Mouse (Mus musculus): ENCODE data around the gene Pfdn6. TPM values are rescaled to one million over a fixed set of nuclear protein-coding genes. Genes with fewer than 3 reads are reported as not detected.
A peak's percentile ranks its signal among the peaks of the same experiment; 100 is the strongest.
"Not testable (repeated sequence)": the region's sequence is repeated elsewhere in the genome, so short reads cannot be mapped to it uniquely, and the experiment has no call there.

Pfdn6 gene
- total RNA-seq, 2 experiments from 2014 or later = 89.2 to 96.1 TPM

DNA sequence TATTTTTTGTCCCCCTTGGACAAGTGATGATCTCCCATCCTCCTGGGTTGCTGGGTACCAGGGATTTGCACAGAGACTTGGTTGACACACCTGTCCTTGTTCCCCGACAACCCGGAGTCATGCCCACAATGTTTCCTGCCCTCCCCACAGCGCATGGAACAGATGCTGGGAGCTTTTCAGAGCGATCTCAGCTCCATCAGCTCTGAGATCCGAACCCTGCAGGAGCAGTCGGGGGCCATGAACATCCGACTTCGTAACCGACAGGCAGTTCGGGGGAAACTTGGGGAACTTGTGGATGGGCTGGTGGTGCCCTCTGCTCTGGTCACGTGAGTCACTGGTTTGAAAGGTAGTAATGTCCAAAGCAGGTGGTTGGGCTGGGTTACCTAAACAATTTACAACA is 18.3 kb upstream of the Pfdn6 start:
- no peak for DNase-seq (ENCODE audit: extremely low spot score in 1 of 2, low spot score in 2 of 2)
- intact Hi-C loops (cut with DNase I) = no loop called here

DNA sequence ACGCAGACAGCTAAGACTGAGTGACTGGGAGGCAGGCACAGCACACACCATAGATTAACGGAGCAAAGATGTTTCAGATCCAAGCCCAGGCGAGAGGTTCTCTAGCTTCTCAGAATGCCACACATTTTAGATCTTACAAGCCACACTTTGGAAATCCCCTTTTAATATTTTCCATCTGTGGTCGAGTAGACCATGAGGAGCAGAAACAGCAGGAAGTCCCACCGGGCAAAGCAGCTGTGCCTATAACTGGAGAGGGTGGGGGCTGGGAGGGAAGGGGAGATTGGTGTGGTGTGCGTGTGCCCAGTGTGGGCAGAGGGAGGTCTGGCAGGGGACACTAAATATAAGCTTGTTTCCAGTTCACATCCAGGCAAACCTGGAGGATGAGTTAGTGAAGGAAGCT is 17.4 kb upstream of the Pfdn6 start:
- DNase-seq (ENCODE audit: extremely low spot score in 1 of 2, low spot score in 2 of 2) = no peak
- intact Hi-C loops (cut with DNase I) = loop anchor here (1.0 kb wide), 1 partner anchor 64 kb away; no protein-coding TSS in a partner anchor

DNA sequence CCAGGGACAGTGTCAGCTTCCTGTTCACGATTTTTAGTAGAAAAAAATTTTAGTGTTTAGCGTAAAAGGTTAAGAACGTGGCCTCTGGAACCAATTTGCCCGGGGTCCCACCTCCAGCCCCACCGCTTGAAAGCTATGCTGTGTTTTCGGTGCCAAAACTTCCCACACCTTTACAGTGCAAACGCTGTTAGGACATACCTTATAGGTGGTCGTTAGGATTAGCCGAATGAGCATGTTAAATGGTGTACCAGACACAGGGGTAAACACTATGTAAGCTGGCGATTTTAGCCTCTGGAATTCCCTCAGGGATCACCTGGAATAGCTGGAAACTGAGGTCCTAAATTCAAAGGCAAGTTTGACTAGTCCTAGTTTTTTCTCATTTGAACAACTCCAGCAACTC is 16.2 kb upstream of the Pfdn6 start:
- no peak for DNase-seq (ENCODE audit: extremely low spot score in 1 of 2, low spot score in 2 of 2)
- intact Hi-C loops (cut with DNase I) = no loop called here

DNA sequence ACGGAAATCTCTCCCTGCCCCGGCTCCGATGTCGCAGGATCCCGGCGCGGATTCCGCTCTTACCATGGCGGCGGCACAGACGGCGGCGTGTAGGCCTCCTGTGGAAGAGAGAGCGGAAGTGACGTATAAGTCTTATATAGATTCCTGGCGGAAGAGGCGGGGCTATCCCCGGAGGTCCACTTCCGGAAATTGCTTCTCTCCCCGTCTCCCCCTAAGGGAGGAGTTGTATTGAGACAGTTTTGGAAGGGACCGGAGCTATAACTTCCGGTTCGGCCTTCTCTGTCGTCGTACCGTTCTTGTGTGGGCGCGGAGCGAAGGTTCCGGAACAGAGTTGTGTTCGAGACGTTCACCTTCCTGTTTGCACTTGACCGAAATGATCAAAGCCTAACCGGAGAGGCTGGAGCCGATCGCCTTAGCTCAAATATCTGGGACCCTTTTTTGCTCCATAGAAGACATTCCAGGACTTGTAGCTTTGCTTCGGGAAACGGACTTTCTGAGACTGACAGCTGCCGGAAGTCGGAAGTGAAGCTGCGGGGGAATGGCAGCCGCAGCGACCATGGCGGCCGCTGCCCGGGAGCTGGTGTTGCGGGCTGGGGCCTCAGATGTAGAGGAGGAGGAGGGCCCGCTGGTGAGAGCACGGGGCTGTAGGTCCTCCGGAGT is 15.5 kb upstream of the Pfdn6 start, which contains the start of the genes Vps52 and Rps18:
Gene Vps52, plus strand, starts transcription at position 258 of the 660 bp plus-strand sequence.
Gene Rps18, minus strand, starts transcription at position 447 of the 660 bp plus-strand sequence.
- intact Hi-C loops (cut with DNase I) = no loop called here
- peak; percentile 95 to 98 for DNase-seq (ENCODE audit: extremely low spot score in 1 of 2, low spot score in 2 of 2)

DNA sequence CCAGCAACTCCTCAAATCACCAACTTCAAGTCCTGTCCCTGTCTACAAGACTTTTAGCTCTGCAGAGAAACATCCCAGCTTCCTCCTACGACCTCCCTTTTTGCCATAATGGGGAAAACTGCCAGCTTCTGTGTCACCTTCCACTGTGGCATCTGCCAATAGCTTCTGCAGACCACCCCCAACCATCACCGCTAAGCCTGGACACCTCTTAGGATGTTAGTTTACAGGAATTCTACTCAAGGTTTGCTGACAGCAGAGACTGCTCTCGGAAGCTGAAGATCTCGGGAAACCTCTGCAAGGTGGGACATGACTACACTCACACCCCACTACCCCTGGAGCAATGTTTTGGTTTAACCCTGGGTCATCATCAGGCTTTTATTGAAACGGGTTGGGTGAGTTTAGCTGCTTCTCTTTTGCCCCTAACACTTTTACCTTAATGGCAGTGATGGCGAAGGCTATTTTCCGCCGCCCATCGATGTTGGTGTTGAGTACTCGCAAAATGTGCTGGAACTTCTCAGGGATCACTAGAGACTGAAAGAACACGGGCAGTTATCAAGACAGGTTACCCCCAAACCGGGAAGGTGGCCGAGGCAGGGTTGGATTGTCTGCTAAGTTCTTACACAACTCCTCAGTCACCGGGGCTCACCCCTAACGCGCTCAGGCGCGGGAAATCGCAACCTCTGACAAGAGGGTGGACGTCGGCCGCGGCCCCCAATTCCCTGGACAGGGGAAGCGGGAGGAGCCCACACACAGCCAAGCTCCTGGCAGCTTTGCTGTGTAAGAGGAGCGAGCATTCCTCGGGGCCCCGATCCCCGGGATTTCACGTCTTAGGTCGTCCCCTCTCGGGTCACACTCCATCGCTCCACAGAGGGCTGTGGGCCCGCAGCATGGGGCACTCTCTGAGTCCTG is 14.8 kb upstream of the Pfdn6 start:
- intact Hi-C loops (cut with DNase I) = no loop called here
- DNase-seq (ENCODE audit: extremely low spot score in 1 of 2, low spot score in 2 of 2) = peak in 1 of 2 experiments; percentile 61

DNA sequence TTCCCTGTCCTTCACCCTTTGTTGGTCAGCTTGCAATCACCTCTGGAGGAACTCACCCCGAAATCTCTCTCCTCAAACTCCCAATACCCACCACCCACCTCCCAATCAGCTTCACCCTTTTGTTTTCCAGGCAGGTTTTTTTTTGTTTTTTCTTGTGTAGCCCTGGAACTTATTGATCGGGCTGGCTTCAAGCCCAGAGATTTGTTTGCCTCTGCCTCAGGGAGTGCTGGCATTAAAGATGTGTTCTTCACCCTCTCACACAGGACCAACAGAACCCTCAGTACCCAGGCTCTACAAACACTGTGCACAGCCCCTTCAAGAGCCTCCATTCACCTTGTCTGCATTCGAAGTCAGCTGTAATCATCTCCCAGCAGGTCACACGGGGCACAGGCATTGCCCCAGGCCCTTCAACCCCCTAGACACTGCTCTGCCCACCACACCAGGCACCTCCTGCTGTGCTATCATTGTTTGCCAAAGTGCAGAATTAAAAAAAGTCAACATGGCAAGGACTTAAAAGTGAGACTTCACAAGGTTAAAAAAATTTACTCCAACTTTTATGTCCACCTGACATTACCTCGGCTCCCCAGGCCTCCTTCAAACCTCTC is 13.9 kb upstream of the Pfdn6 start:
- no peak for DNase-seq (ENCODE audit: extremely low spot score in 1 of 2, low spot score in 2 of 2)
- intact Hi-C loops (cut with DNase I) = no loop called here

DNA sequence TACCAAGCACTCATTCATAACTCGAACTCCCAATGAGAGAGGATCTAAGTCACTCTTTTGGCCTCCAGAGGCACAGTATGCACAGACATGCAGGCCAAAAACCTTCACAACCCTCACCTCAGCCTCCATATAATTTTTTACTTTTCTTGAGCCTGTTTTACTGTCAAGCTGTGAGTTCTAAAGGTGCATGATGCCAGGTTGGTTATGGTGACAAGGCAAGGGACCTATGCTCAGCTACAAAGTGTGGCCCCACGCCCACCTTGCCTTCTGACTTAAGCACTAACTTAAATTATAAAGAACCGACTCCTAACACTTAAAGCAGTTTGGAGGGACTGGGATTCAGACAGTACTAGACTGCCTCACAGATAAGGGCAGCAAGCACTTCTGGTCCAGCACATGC is 13.2 kb upstream of the Pfdn6 start:
- DNase-seq (ENCODE audit: extremely low spot score in 1 of 2, low spot score in 2 of 2) = no peak
- intact Hi-C loops (cut with DNase I) = no loop called here

DNA sequence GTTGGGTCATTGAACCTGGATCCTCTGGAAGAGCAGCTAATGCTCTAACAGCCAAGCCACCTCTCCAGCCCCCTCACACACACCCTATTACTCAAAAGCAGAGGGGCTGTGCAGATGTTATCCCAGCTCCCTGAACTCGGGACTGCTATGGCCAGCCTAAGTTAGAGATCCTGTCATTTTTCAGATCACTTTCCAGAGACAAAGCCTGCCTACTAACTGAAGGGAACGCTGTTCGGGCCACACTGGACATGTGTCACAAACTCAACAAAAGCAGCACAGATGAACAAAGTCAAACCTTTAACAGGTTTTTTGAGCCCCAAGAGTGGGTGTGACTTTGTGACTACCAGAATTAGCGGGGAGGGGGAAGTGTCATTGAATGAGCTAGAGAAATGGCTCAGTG is 12.7 kb upstream of the Pfdn6 start:
- no peak for DNase-seq (ENCODE audit: extremely low spot score in 1 of 2, low spot score in 2 of 2)
- intact Hi-C loops (cut with DNase I) = no loop called here

DNA sequence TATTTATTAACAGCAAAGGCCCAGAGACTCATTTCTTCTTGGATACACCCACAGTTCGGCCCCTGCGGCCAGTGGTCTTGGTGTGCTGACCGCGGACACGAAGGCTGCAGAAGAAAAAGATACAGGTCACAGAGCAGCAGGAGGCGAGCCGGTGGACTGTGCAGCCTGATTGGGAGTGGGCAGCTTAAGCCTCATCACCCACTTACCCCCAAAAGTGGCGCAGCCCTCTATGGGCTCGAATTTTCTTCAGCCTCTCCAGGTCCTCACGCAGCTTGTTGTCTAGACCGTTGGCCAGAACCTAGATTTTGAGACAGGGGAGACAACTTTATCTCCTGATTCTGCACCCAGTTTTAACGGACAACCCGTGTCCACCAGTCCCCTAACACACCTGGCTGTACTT is 11.9 kb upstream of the Pfdn6 start:
- DNase-seq (ENCODE audit: extremely low spot score in 1 of 2, low spot score in 2 of 2); intact Hi-C loops (cut with DNase I): not testable (repeated sequence)

DNA sequence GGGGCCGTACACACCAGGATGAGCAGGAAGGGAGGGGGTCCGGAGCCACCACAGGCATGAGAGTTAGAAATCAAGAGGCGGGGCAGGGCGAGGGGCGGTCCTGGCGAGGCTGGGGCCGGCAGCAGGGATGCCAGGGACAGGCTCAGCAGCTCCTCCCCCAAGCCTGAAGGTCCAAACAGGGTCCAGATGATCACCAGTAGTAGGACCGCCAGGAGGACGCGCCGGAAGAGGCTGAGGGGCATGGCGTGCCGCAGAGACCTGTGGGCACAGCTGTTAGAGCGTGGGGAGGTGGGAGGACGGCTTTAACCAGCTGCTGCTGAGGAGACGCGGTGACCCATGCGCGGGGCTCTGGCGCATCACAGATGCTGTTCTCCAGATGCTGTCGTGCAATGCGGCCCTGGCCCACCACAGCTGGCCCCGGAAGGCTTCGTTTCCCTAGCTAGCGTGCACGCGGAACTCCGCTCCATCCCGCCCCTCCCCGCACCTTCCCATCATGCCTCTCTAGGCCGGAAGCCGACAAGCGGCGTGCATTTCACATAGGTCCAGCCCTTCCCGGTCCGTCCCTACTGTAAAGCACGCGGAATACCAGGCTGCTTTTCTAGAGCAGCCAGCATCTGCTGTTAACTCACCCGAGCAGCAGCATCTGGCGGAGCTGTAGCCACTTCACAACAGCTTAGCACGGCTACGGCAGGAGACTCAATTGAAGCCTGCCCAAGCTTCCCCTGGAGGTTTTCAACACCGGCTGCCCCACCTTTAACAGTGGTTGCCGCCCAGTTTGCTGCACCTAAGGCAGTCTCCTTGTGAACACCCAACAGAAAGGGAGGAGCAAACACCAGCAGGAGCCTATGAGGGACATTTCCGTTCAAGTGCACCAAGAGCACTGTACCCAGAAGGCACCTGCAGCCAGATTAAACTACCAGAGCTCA is 11.1 kb upstream of the Pfdn6 start, which contains the start of gene B3galt4:
Gene B3galt4, minus strand, starts transcription at position 468 of the 926 bp plus-strand sequence.
- intact Hi-C loops (cut with DNase I) = no loop called here
- peak in 1 of 2 experiments; percentile 91 for DNase-seq (ENCODE audit: extremely low spot score in 1 of 2, low spot score in 2 of 2)

DNA sequence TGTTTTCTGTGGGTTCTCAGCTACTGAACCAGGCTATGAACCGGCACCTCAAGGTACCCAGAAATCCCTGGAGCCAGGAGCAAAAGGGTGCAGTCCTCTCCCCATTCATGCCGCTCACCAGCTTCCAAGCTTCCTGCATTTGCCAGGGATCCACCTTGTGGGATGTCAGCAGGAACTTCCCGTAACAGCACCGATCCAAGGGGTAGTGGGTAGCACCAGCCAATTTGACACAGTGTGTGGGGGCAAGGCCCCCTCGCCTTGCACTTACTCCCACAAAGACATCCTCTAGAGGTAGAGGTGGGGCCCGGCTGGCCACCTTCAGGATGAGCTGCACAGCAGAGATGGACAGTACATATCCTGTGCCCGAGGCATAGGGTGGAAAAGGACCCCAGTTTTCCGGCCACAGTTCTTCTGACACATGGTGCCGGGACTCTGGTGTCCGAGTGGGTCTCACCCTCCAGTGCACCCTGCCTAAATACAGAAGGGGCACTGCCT is 10.0 kb upstream of the Pfdn6 start:
- peak in 1 of 2 experiments; percentile 27 for DNase-seq (ENCODE audit: extremely low spot score in 1 of 2, low spot score in 2 of 2)
- intact Hi-C loops (cut with DNase I) = no loop called here

DNA sequence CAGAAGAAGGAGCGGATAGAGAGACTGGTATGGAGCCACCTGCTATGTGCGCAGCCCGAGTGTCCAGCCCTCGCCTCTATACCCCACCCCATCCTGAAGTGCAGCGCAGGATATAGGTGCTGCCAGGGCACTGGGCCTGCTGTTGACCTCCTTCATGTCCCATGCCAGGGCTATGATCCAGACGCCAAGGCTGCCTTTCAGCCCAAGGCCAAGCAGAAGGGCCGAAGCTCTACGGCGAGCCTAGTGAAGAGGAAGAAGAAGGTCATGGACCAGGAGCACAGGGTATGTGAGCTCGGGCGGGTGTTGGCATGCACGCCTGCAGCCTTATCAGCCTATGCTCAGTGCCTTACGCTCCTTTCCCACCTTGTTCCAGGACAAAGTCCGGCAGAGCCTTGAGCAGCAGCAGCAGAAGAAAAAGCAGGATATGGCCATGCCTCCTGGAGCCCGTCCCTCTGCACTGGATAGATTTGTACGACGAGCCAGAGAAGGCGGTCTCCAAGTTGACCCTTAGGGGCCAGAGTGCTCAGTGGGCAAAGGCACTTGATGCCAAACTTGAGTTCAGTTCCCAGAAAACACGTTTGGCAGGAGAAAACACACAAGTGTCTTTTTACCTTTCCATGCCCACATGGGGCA is 8.9 kb upstream of the Pfdn6 start:
- intact Hi-C loops (cut with DNase I) = no loop called here
- peak in 1 of 2 experiments; percentile 31 for DNase-seq (ENCODE audit: extremely low spot score in 1 of 2, low spot score in 2 of 2)

DNA sequence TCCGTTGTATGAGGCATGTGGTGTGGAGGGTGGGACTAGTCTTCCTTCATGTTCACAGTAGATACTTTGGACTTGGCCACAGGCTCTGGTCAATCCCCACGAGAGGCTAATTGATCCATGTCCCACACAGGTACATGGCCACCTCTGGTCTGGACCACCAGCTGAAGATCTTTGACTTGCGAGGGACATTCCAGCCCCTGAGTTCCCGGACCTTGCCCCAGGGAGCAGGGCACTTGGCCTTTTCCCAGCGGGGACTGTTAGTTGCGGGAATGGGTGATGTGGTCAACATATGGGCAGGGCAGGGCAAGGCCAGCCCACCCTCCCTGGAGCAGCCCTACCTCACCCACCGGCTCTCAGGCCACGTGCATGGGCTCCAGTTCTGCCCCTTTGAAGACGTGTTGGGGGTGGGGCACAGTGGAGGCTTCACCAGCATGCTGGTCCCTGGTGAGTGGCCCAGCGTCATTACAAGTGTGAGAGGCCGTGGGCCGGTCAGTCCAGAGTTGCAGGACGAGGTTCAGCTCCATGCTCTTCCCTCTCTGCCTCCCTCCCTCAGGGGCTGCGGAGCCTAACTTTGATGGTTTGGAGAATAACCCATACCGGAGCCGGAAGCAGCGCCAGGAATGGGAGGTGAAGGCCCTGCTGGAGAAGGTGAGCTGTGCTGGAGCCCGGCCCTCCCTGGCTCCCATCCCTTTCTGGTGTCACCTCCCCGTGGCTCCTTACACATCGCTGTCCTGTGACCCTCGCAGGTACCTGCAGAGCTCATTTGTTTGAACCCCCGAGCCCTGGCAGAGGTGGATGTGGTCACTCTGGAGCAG is 8.2 kb upstream of the Pfdn6 start:
- peak in 1 of 2 experiments; percentile 32 for DNase-seq (ENCODE audit: extremely low spot score in 1 of 2, low spot score in 2 of 2)
- intact Hi-C loops (cut with DNase I) = no loop called here

DNA sequence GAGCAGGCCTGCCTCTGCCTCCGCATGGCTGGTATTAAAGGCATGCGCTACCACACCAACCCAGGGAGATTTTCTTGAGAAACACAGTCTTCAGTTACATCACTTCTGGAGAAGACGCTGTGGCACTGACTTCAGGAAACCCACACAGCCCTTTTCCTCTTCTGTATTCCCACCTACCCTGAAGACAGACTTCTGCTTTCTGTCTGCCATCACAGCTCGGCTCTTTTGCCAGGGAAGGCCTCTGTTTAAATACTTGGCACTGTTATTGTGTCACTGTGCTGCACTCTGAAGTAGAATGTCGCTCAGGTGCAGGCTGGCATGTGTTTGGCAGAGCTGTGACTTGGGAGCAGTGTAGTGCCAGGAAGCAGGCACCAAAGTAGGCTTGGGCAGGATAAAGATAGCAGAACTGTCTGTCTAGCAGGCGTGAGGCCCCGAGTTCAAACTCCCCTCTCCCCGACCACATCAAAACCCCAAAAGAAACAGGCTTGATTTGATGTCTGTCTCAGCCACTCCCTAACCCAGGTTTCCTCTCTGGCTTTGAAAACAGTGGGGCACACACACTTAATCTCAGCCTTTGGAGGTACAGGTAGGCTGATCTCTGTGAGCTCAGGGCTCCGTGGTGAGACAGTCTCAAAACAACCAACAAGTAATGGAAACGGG is 7.4 kb upstream of the Pfdn6 start:
- no peak for DNase-seq (ENCODE audit: extremely low spot score in 1 of 2, low spot score in 2 of 2)

DNA sequence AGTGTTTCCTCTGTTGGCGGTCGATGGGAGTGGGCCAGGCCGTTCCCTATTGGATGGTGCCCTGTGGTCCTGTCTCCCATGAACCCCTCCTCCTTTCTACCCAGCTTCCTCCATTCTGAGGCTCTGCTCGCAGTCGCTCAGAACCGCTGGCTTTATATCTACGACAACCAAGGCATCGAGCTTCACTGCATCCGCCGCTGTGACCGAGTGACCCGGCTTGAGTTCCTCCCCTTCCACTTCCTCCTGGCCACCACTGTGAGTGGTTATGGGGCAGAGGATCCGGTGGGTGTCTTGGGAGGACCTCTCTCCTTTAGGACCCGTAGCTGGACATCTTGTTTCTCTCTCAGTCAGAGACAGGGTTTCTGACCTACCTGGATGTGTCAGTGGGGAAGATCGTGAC is 3.3 kb upstream of the Pfdn6 start:
- DNase-seq (ENCODE audit: extremely low spot score in 1 of 2, low spot score in 2 of 2) = peak in 1 of 2 experiments; percentile 21
- intact Hi-C loops (cut with DNase I) = no loop called here

More for the DNA sequence above, 7.4 kb upstream of the Pfdn6 start:
- intact Hi-C loops (cut with DNase I) = no loop called here

DNA sequence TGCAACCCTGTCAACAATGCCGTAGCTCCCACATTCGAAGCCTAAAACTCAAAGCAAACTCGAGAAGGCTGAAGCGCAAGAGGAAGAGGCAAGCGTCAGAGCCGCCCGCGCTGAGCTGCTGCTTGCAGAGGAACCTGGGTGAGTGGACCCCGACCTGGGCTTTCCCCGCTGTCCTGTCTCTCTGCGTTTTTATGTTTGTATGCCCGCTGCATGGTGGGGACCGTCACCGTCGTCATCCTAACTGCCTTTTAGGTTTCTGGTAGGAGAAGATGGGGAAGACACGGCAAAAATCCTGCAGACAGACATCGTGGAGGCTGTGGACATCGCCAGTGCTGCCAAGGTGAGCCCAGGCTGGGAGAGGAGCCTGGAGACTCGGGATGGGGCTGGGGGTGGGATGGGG is 1.2 kb upstream of the Pfdn6 start:
- DNase-seq (ENCODE audit: extremely low spot score in 1 of 2, low spot score in 2 of 2) = peak in 1 of 2 experiments; percentile 26
- intact Hi-C loops (cut with DNase I) = no loop called here
